In the genomic region with DNA sequence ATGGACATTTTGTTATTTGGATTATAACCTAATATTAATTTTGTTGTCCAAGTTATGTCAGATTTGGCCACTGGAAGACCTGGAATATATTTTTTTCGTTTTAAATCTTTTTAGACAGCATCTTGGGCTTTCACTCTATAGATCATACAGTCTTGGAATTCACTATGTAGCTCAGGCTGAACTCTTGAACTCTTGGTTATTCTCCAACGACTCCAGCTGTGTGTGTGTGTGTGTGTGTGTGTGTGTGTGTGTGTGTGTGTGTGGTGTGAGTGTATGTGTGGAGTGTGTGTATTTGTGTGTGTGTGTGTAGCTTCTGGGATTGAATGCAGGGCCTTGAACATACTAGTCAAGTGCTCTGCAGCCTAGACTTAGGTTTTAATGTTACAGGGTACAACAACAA, we compare ENCODE assay signal across 13 mouse cellular contexts.
"Had no signal": no experiment of that assay in that cellular context is flagged by ENCODE, and none has a peak within 500 bp of the region (broad histone marks: within the 10 kb centered on the region; RNA-seq: fewer than 3 reads in every experiment).

No protein-coding gene starts in this region.

- H3K4me1 ChIP-seq: limb, embryonic 12.5 days; limb, embryonic 15.5 days; lung, embryonic 15.5 days; megakaryocyte, embryonic 14.5 days had no signal

- H3K4me2 ChIP-seq: limb, embryonic 12.5 days; limb, embryonic 15.5 days; liver, embryonic 11.5 days; lung, embryonic 15.5 days; midbrain, embryonic 11.5 days had no signal

- H3K9ac ChIP-seq: limb, embryonic 12.5 days; limb, embryonic 15.5 days; liver, embryonic 14.5 days; liver, postnatal 0 days; lung, embryonic 15.5 days had no signal

- H3K36me3 ChIP-seq: limb, embryonic 12.5 days; limb, embryonic 15.5 days; lung, embryonic 15.5 days had no signal

- ATAC-seq: liver, postnatal 0 days had no signal

- H3K4me3 ChIP-seq: limb, embryonic 12.5 days; limb, embryonic 15.5 days; lung, embryonic 15.5 days; megakaryocyte, embryonic 14.5 days had no signal

- H3K27ac ChIP-seq: limb, embryonic 12.5 days; limb, embryonic 15.5 days; liver, embryonic 14.5 days; lung, embryonic 15.5 days had no signal

- DNase-seq: kidney, postnatal 36 days; left cerebral cortex, postnatal 4 days; liver, postnatal 0 days; lung, postnatal 14 days; midbrain, embryonic 14.5 days; thymus, postnatal 25 days had no signal

- H3K9me3 ChIP-seq: limb, embryonic 12.5 days; limb, embryonic 15.5 days; lung, embryonic 15.5 days; megakaryocyte, embryonic 14.5 days had no signal

- H3K27me3 ChIP-seq: limb, embryonic 12.5 days; limb, embryonic 15.5 days; lung, embryonic 15.5 days; megakaryocyte, embryonic 14.5 days had no signal
